Mouse (Mus musculus) granulocyte monocyte progenitor cell, adult 5-6 weeks (primary cell): ENCODE measurements around the gene Hoga1. TPM values are rescaled to one million over a fixed set of nuclear protein-coding genes. Genes with fewer than 3 reads are reported as not detected.

Source experiments
- ATAC-seq: replicated peaks from 2 replicates; pipeline ENCODE4 v1.8.0; 2016; ENCODE audit warnings: mild to moderate bottlenecking, moderate TSS enrichment, inconsistent platforms; ENCODE audit not compliant: poor library complexity, severe bottlenecking
- total RNA-seq, 2 experiments: library from RNA; stranded (forward) in 1 of 2; stranded (reverse) in 1 of 2; fragments of 200-712, 200-1000 nt in 1 of 2; fragments of >200 nt in 1 of 2; fragmentation: Nextera tagmentation in 1 of 2; gene quantifications; 2 replicates each; pipeline ENCODE4 v1.2.3; 2014 to 2017

Hoga1 gene
- total RNA-seq (2014; fragmentation: Nextera tagmentation) (not detected in 2 replicates), total RNA-seq (2017) (not detected in 2 replicates)

DNA sequence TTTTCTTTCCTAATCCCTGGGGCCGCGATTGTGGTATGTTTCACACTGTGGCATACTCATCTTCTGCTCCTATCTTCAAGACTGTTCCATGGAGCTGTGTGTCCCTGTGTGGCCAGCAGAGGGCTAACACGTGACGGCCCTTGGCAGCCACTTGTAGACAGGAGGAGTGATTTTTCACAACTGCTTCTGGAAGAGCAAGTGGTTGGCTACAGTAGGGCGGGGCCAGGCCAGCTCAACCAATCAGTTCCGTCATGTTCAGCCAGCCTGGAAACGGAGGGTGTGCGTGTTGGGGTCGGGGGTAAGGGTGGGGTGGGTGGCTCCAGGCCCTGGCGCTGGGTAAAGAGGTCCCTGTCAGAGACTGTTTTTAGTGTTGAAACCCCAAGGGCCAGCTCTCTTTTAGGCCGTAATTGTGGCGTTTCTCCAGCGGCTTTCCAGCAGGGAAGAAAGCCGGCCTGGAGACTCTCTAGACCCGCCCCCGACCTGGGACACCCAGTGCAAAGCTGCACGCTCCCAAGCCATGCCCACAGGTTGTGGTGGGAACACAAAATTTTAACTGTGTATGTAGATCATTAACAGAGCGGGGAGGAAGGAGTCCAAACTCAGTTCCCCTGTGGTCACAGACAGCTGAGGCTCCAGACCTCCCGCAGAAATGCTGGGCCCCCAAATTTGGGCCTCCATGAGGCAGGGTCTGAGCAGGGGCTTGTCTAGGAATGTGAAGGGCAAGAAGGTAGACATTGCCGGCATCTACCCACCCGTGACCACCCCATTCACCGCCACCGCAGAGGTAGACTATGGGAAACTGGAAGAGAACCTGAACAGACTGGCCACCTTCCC is at the start of gene Hoga1:
Gene Hoga1 (plus strand): TSS at position 342 of the 834 bp plus-strand sequence.
- ATAC-seq, result peak; percentile 96

DNA sequence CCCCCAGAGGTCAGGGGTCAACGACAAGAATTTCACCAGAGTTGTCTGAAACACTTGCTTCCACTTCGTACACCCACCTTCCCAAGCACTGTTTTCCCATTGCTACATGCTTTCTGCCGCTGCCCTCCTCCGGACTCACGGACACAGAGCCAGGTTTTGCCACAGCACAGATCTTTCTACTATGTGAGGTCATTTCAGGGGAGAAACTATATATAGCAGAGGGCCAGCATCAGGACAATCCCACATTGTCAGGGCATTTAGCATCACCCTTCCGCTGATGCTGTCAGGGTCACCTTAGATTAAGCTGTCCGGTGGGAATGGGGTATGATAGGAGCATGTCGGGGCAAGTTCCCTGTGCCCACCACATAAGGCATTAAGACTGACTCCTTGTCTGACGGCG is 48.3 kb upstream of the Hoga1 start:
- no peak for ATAC-seq

- no peak for ATAC-seq
Measured at GRCm38 (mm10) chr19:41998770-41999548, 46.5 kb upstream of the Hoga1 start.

GRCm38 (mm10) chr19:41999688-42000283 is 45.6 kb upstream of the Hoga1 start:
- peak; percentile 72 for ATAC-seq

GRCm38 (mm10) chr19:42000446-42000958 is 44.9 kb upstream of the Hoga1 start:
- no peak for ATAC-seq

DNA sequence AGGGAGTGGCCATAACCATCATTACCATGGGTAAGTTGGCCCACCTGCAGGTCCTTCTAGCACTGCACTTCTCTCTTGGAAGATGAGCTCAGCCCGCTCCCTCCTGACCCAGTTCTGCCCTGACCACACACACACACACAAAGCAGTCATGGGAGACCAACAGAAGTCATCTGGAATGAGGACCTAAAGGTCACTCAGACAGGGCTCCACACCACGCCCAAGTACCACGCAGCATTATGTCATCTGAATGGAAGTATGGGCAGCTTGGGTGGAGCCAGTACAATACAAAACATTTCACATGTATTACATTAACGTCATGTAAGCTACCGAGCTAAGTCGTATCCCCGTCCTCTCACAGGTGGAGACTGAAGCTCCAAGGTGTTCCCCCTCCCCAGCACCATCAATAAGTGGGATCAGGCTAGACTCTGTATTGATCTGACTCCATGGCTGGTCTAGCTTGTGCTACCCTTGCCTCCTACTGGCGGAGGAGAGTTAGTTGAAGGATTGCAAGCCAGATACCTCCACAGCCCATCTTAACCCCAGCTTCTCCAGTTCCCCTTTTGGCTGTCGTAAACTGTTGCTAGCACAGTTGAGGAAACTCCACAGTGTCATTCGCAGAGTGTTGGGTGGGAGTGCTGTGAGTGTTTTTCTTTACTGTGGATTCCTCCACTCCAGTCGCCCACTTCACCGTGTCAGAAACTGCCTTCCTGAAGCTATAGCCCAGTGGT is 44.0 kb upstream of the Hoga1 start:
- ATAC-seq, result peak; percentile 58

- ATAC-seq, result no peak
Measured at GRCm38 (mm10) chr19:42004258-42004657, 41.2 kb upstream of the Hoga1 start.

DNA sequence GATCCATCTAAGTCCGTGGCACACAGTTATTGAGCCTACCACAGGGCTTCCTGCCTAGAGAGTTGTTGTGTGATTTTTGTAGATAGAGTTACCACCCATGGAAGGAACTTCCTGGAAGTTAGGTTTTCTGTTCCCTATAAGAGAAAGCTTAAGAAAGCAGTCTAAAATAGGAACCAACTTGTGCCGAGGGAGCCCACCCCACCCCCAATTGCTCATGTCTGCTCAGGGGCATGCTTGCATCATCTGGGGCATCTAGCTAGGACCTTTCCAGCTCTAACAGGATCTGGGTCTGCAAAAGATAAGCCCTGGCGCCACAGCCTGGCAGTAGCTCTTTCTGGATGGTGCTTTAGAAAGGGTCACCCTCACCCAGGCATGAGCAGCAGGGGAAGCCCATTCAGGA is 39.8 kb upstream of the Hoga1 start:
- peak; percentile 80 for ATAC-seq

DNA sequence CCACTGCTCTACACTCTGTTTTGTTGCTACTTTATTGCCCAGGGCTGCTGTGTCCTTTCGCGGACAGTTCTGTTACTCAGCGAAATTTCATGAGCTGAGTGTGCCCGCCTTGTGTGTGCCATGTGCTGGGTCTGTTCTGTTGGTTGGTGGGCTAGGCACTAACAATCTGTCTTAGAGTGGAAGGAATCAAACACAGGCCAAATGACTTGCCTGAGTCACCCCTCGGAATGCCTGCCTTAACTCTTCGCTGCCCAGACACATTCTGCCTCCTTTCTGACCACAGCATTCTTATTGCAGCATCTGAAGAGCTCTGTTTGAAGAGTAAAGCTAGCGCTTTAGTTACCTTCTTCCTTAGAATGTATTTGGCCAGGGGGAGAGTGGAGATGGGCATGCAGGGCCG is 38.8 kb upstream of the Hoga1 start:
- no peak for ATAC-seq

GRCm38 (mm10) chr19:42008586-42008985 is 36.8 kb upstream of the Hoga1 start:
- no peak for ATAC-seq

DNA sequence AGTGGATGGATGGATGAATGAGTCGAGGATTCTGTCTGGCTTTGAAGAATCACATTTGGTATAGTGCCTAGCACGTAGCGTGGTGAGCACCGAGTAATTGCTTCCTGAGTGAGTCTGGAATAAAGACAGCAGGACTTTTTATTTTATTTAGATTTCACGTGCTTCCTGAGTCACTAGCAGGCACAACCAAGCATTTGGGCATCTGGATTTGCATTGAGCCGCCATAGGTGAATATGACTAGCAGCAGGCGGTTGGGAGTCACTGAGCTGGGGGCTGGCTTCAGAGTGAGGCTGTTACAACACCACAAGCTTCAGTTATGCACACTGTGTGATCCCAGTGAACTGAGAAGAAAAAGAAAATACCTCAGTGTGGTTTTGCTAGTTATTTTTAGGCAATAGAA is 36.3 kb upstream of the Hoga1 start:
- ATAC-seq, result 0 out of 2 replicates have a peak, but pooled peaks have one; percentile 29

DNA sequence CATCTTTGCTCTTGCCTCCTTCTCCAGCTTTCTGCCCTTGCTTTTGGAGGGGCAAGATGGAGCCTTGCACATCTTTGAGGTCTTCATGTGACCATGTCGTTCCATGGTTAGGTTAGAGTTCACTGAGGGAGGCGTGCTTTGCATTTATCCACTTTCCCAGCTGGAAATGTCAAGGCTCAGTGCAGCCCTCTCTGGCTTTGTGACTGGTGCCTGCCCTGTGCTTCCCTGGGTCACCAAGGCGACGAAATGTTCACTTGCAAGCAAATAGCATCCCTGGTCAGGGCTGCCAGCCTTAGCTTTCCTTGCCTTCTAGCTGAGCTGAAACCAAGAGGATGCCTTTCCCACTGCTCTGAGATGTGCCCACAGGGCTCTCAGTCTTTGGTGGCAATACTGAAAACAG is 35.0 kb upstream of the Hoga1 start:
- no peak for ATAC-seq

GRCm38 (mm10) chr19:42011123-42011522 is 34.3 kb upstream of the Hoga1 start:
- no peak for ATAC-seq

DNA sequence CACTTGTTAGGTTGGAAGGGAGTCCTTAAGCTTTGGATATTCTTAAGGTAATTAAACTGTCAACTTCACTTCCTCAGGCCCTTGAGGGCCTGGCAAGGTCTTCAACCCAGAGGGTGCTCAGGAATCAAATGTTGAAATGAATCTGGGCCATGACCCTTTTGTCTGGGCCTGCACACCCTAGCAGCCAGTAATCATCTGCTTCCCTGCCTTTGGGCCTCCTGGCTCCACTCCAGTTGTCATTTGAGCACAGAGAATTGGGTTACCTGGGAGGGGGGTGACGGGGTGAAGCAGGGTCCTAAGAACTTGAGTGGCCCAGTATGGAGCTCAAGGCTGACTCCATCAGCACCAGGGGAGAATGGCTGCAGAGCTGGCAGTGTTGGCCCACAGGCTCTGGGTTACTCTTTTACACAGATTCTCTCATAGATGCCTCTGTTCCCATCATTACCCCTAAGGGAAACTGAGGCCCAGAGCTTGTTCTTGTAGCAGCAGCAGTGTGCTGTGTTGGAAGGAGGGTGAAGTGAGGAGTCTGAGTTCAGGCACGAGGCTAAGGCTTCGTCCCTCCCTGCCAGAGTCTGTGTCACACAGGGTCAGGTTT is 31.1 kb upstream of the Hoga1 start:
- ATAC-seq, result no peak

- ATAC-seq, result no peak
Measured at GRCm38 (mm10) chr19:42015001-42015400, 30.4 kb upstream of the Hoga1 start.

DNA sequence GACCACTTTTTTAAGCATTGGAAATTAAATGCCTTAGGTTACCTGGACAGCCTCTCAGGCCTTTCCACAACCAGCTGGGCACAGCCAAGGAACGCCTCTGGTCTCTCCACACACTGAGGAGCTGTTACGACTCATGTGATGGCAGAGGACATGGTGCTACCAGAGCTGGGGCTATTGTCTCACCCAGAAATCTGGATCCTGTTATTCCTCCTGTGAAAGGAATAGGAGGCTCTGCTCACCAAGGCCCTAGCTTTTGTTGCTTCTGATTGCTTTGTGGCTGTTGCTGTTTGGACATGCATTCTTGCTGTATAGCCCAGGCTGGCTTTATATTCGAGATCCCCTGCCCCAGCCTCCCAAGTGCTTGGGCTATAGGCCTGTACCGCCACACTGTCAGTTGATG is 29.2 kb upstream of the Hoga1 start:
- no peak for ATAC-seq

GRCm38 (mm10) chr19:42016840-42017239 is 28.6 kb upstream of the Hoga1 start:
- no peak for ATAC-seq

DNA sequence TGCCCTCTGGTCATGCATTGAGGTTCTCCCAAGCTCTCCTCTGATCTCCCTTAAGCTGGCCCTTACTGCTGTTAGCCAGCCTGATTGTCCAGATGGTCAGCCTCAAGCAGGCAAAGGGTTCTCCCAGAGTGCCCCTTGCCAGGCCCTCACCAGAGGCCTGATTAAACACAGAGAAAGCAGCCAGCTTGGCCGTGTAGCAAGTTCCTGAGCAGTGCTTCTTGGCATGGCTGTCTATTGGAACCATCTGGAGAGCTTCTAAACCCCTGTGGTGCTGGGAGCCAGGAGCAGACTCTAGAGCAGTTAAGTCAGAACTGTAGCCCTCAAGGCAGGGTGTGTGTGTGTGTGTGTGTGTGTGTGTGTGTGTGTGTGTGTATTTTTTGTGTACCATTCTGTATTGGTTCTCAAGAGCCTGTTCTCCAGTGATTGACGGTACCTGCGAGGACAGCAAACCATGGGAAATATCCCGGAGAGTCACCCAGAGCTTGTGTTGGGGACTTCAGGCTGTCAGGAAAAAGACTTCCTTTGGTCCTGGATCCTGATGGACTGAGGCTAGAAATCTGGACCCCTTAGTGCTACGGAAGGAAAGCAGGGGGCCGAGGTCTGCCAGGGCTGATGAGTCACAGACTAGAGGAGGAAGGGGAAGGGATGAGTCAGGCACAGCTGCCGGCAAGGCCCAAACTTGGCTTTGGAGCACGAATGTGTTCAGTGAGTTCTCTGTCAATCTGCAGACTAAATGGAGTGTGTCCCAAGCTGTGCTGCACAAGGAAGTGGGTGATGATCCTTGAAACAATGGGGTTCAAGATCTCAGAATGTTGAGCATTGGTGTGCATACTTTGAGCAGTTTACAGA is 27.8 kb upstream of the Hoga1 start:
- peak; percentile 71 for ATAC-seq

GRCm38 (mm10) chr19:42019011-42019522 is 26.3 kb upstream of the Hoga1 start:
- ATAC-seq, result peak; percentile 75
